Mouse (Mus musculus) gastrocnemius, adult 18-20 months (tissue): Measurements from ENCODE around the gene Gm16427. TPM values are rescaled to one million over a fixed set of nuclear protein-coding genes. Genes with fewer than 3 reads are reported as not detected.
"Not testable (repeated sequence)": the region's sequence is repeated elsewhere in the genome, so short reads cannot be mapped to it uniquely, and the experiment has no call there.

Experiments used
- DNase-seq: peaks from one replicate; pipeline ENCODE4 v3.0.0; 2021; ENCODE audit warnings: low spot score
- long read RNA-seq, 2 experiments: library from polyadenylated mRNA; stranded (forward); transcript quantifications; one replicate each; pipeline ENCODE4 v2.0.0; 2021
- total RNA-seq, 2 experiments: library from RNA; stranded (reverse); gene quantifications; 2 replicates each; pipeline ENCODE4 v1.2.3; 2021

Gene Gm16427
- total RNA-seq = not detected
- long read RNA-seq, experiment 1 = 0 reads
- long read RNA-seq, experiment 2 = 0 reads

- DNase-seq = not testable (repeated sequence)
Measured at GRCm38 (mm10) chr5:93540100-93540499, at the start of gene Gm16427. Gm16427 (minus strand) TSS chr5:93540200.

Other genes starting within 250 kb of the Gm16427 start
- not detected for gene C87414, start 131.4 kb upstream of the Gm16427 start, total RNA-seq